Mouse (Mus musculus): Measurements from ENCODE around the gene Rps6kl1. TPM values are rescaled to one million over a fixed set of nuclear protein-coding genes. Genes with fewer than 3 reads are reported as not detected.
"Not testable (repeated sequence)": the region's sequence is repeated elsewhere in the genome, so short reads cannot be mapped to it uniquely, and the experiment has no call there.

Rps6kl1 gene
- polyA plus RNA-seq, 1 experiment from 2014 or later: 1.2 TPM

GRCm38 (mm10) chr12:85157797-85158460, 6.9 kb upstream of the Rps6kl1 start:
- Histone ChIP-seq H3K27me3 (replicated peaks) (no peaks in the 10 kb centered on the region; the same call in 1 of the 2 replicates), H3K4me3 (no peak overlapping the region), H3K4me1 (replicated peaks) (peaks cover 7% of the 10 kb centered on the region; the same call in 1 of the 2 replicates), H3K9ac (no peak overlapping the region), H3K4me2 (no peak overlapping the region), H3K9me3 (replicated peaks) (0 out of 2 replicates have a peak, but pooled peaks cover 3% of the 10 kb centered on the region), H3K36me3 (no peaks in the 10 kb centered on the region), H3K27ac (ENCODE audit: poor library complexity, severe bottlenecking) (no peak overlapping the region)
- WGBS: 81% methylated on average over 14 of the region's 14 CpGs
- no peak for ATAC-seq (ENCODE audit: insufficient number of reproducible peaks, low FRiP score)

GRCm38 (mm10) chr12:85156324-85156723, 5.3 kb upstream of the Rps6kl1 start:
- no peak overlapping the region for H3K9ac ChIP-seq
- 0 out of 2 replicates have a peak, but pooled peaks cover 3% of the 10 kb centered on the region for H3K9me3 ChIP-seq (replicated peaks)
- H3K4me3 ChIP-seq: no peak overlapping the region
- H3K4me1 ChIP-seq (replicated peaks): peaks cover 7% of the 10 kb centered on the region; the same call in 1 of the 2 replicates
- no peaks in the 10 kb centered on the region for H3K36me3 ChIP-seq
- no peak for ATAC-seq (ENCODE audit: insufficient number of reproducible peaks, low FRiP score)
- H3K27ac ChIP-seq (ENCODE audit: poor library complexity, severe bottlenecking): no peak overlapping the region
- H3K27me3 ChIP-seq (replicated peaks): peaks cover 5% of the 10 kb centered on the region
- WGBS: 19% methylated on average over 6 of the region's 6 CpGs
- no peak overlapping the region for H3K4me2 ChIP-seq

GRCm38 (mm10) chr12:85153011-85153410, 1.9 kb upstream of the Rps6kl1 start:
- Histone ChIP-seq H3K9me3 (replicated peaks) (0 out of 2 replicates have a peak, but pooled peaks cover 3% of the 10 kb centered on the region), H3K4me1 (replicated peaks) (peaks cover 18% of the 10 kb centered on the region), H3K36me3 (no peaks in the 10 kb centered on the region), H3K27me3 (replicated peaks) (peaks cover 20% of the 10 kb centered on the region), H3K27ac (ENCODE audit: poor library complexity, severe bottlenecking) (no peak overlapping the region), H3K9ac (no peak overlapping the region), H3K4me3 (no peak overlapping the region), H3K4me2 (no peak overlapping the region)
- no peak for ATAC-seq (ENCODE audit: insufficient number of reproducible peaks, low FRiP score)
- 73% methylated on average over 3 of the region's 3 CpGs for WGBS

- H3K9me3 ChIP-seq (replicated peaks): 0 out of 2 replicates have a peak, but pooled peaks cover 3% of the 10 kb centered on the region
- WGBS: 9% methylated on average over 20 of the region's 20 CpGs
- H3K9ac ChIP-seq: peak overlapping the region; percentile 7; the same call in 1 of the 2 replicates
- ATAC-seq (ENCODE audit: insufficient number of reproducible peaks, low FRiP score): peak; percentile 44
- no peaks in the 10 kb centered on the region for H3K36me3 ChIP-seq
- H3K4me2 ChIP-seq: peak overlapping the region; percentile 68
- H3K4me1 ChIP-seq (replicated peaks): peaks cover 26% of the 10 kb centered on the region
- H3K27ac ChIP-seq (ENCODE audit: poor library complexity, severe bottlenecking): no peak overlapping the region
- peaks cover 20% of the 10 kb centered on the region for H3K27me3 ChIP-seq (replicated peaks)
- peak overlapping the region; percentile 37 for H3K4me3 ChIP-seq
Measured at GRCm38 (mm10) chr12:85150321-85151001, 603 bp downstream of the Rps6kl1 start.

GRCm38 (mm10) chr12:85146881-85147280, 4.2 kb downstream of the Rps6kl1 start:
- Histone ChIP-seq H3K4me2 (peak overlapping the region; percentile 7), H3K4me1 (replicated peaks) (peaks cover 31% of the 10 kb centered on the region), H3K27ac (ENCODE audit: poor library complexity, severe bottlenecking) (no peak overlapping the region), H3K4me3 (no peak overlapping the region), H3K27me3 (replicated peaks) (peaks cover 22% of the 10 kb centered on the region), H3K9me3 (replicated peaks) (no peaks in the 10 kb centered on the region), H3K36me3 (no peaks in the 10 kb centered on the region), H3K9ac (no peak overlapping the region)
- ATAC-seq (ENCODE audit: insufficient number of reproducible peaks, low FRiP score): no peak
- 70% methylated on average over 9 of the region's 9 CpGs for WGBS

- no peaks in the 10 kb centered on the region for H3K9me3 ChIP-seq (replicated peaks)
- peaks cover 31% of the 10 kb centered on the region for H3K4me1 ChIP-seq (replicated peaks)
- H3K9ac ChIP-seq: no peak overlapping the region
- H3K4me3 ChIP-seq: no peak overlapping the region
- ATAC-seq (ENCODE audit: insufficient number of reproducible peaks, low FRiP score): no peak
- WGBS: 23% methylated on average over 10 of the region's 11 CpGs
- peak overlapping the region; percentile 7 for H3K4me2 ChIP-seq
- peaks cover 22% of the 10 kb centered on the region for H3K27me3 ChIP-seq (replicated peaks)
- H3K36me3 ChIP-seq: no peaks in the 10 kb centered on the region
- no peak overlapping the region for H3K27ac ChIP-seq (ENCODE audit: poor library complexity, severe bottlenecking)
Measured at GRCm38 (mm10) chr12:85146355-85146754, 4.7 kb downstream of the Rps6kl1 start.

GRCm38 (mm10) chr12:85145630-85146029, 5.4 kb downstream of the Rps6kl1 start:
- no peak for ATAC-seq (ENCODE audit: insufficient number of reproducible peaks, low FRiP score)
- Histone ChIP-seq H3K4me3 (no peak overlapping the region), H3K9me3 (replicated peaks) (no peaks in the 10 kb centered on the region), H3K36me3 (no peaks in the 10 kb centered on the region), H3K4me1 (replicated peaks) (peaks cover 25% of the 10 kb centered on the region), H3K27ac (ENCODE audit: poor library complexity, severe bottlenecking) (no peak overlapping the region), H3K9ac (no peak overlapping the region), H3K4me2 (no peak overlapping the region), H3K27me3 (replicated peaks) (peaks cover 21% of the 10 kb centered on the region)
- 56% methylated on average over 9 of the region's 9 CpGs for WGBS

GRCm38 (mm10) chr12:85144821-85145220, 6.2 kb downstream of the Rps6kl1 start:
- H3K4me1 ChIP-seq (replicated peaks): peaks cover 20% of the 10 kb centered on the region
- H3K4me3 ChIP-seq: no peak overlapping the region
- H3K36me3 ChIP-seq: no peaks in the 10 kb centered on the region
- no peak overlapping the region for H3K27ac ChIP-seq (ENCODE audit: poor library complexity, severe bottlenecking)
- H3K9me3 ChIP-seq (replicated peaks): no peaks in the 10 kb centered on the region
- no peak for ATAC-seq (ENCODE audit: insufficient number of reproducible peaks, low FRiP score)
- H3K27me3 ChIP-seq (replicated peaks): peaks cover 21% of the 10 kb centered on the region
- WGBS: 93% methylated on average over 4 of the region's 4 CpGs
- no peak overlapping the region for H3K9ac ChIP-seq
- no peak overlapping the region for H3K4me2 ChIP-seq

- not testable (repeated sequence) for H3K4me3 ChIP-seq; H3K27ac ChIP-seq (ENCODE audit: poor library complexity, severe bottlenecking); H3K9me3 ChIP-seq (replicated peaks); H3K9ac ChIP-seq; H3K4me2 ChIP-seq; ATAC-seq (ENCODE audit: insufficient number of reproducible peaks, low FRiP score); H3K36me3 ChIP-seq
- WGBS: 66% methylated on average over 2 of the region's 2 CpGs
- Histone ChIP-seq H3K4me1 (replicated peaks) (peaks cover 20% of the 10 kb centered on the region), H3K27me3 (replicated peaks) (peaks cover 24% of the 10 kb centered on the region)
Measured at GRCm38 (mm10) chr12:85144276-85144675, 6.8 kb downstream of the Rps6kl1 start.

- Histone ChIP-seq H3K4me2 (no peak overlapping the region), H3K27me3 (replicated peaks) (peaks cover 33% of the 10 kb centered on the region), H3K9ac (no peak overlapping the region), H3K4me3 (no peak overlapping the region), H3K4me1 (replicated peaks) (peaks cover 20% of the 10 kb centered on the region), H3K9me3 (replicated peaks) (no peaks in the 10 kb centered on the region), H3K36me3 (no peaks in the 10 kb centered on the region), H3K27ac (ENCODE audit: poor library complexity, severe bottlenecking) (no peak overlapping the region)
- WGBS: 14% methylated on average over 4 of the region's 4 CpGs
- ATAC-seq (ENCODE audit: insufficient number of reproducible peaks, low FRiP score): no peak
Measured at GRCm38 (mm10) chr12:85142803-85143202, 8.3 kb downstream of the Rps6kl1 start.

GRCm38 (mm10) chr12:85141096-85141495, 10.0 kb downstream of the Rps6kl1 start:
- WGBS: 68% methylated on average over 6 of the region's 6 CpGs
- no peak overlapping the region for H3K27ac ChIP-seq (ENCODE audit: poor library complexity, severe bottlenecking)
- H3K4me3 ChIP-seq: no peak overlapping the region
- H3K9ac ChIP-seq: no peak overlapping the region
- no peaks in the 10 kb centered on the region for H3K36me3 ChIP-seq
- ATAC-seq (ENCODE audit: insufficient number of reproducible peaks, low FRiP score): no peak
- peaks cover 17% of the 10 kb centered on the region for H3K4me1 ChIP-seq (replicated peaks)
- H3K4me2 ChIP-seq: no peak overlapping the region
- H3K27me3 ChIP-seq (replicated peaks): peaks cover 33% of the 10 kb centered on the region
- no peaks in the 10 kb centered on the region for H3K9me3 ChIP-seq (replicated peaks)

Data from heart, embryonic 12.5 days (tissue).